Mouse (Mus musculus) layer of hippocampus, adult 2 months (tissue): ENCODE measurements at regions not wholly inside any gene's neighbourhood (a gene's known extent, or its start where the extent isn't known, plus 50 kb on each side); places are given as distances from the start of the nearest gene placed in this dataset.

ENCODE experiments used
- DNase-seq, 2 experiments: peaks; one replicate each; pipeline ENCODE4 v3.0.0; 2022; ENCODE audit warnings: low spot score in 2 of 2
- H3K27ac ChIP-seq: fragments of 200-600 bp; 2 replicates; pipeline ENCODE4 v1.8.1; 2022
- H3K4me3 ChIP-seq: fragments of 200-600 bp; 2 replicates; pipeline ENCODE4 v1.8.1; 2022; ENCODE audit warnings: mild to moderate bottlenecking
- CTCF ChIP-seq: fragments of 200-600 bp; conservative IDR thresholded peaks from 2 replicates; pipeline ENCODE4 v1.8.1; 2022; ENCODE audit warnings: antibody characterized with exemption, mild to moderate bottlenecking, moderate library complexity

- DNase-seq = no peak
- Histone ChIP-seq H3K4me3 (no peak overlapping the region), H3K27ac (no peak overlapping the region)
- TF ChIP-seq CTCF = no peak
These were observed 150.1 kb upstream of the Jarid2 start for GRCm38 (mm10) chr13:44579215-44579614.

- no peak for DNase-seq
- H3K27ac ChIP-seq = no peak overlapping the region
- no peak for TF ChIP-seq CTCF
- no peak overlapping the region for H3K4me3 ChIP-seq
These were observed 149.0 kb upstream of the Jarid2 start for GRCm38 (mm10) chr13:44580156-44580736.

GRCm38 (mm10) chr13:44580767-44581166 is 148.5 kb upstream of the Jarid2 start:
- H3K4me3 ChIP-seq = no peak overlapping the region
- no peak for TF ChIP-seq CTCF
- H3K27ac ChIP-seq = no peak overlapping the region
- DNase-seq = no peak

- Histone ChIP-seq H3K4me3 (no peak overlapping the region), H3K27ac (no peak overlapping the region)
- TF ChIP-seq CTCF = no peak
- no peak for DNase-seq
These were observed 147.1 kb upstream of the Jarid2 start for GRCm38 (mm10) chr13:44581947-44582766.

GRCm38 (mm10) chr13:44582767-44583085 is 146.5 kb upstream of the Jarid2 start:
- Histone ChIP-seq H3K4me3 (no peak overlapping the region), H3K27ac (no peak overlapping the region)
- no peak for DNase-seq
- no peak for TF ChIP-seq CTCF

- DNase-seq = no peak
- no peak for TF ChIP-seq CTCF
- Histone ChIP-seq H3K4me3 (no peak overlapping the region), H3K27ac (no peak overlapping the region)
These were observed 145.7 kb upstream of the Jarid2 start for GRCm38 (mm10) chr13:44583614-44584013.

- no peak for DNase-seq
These were observed 145.1 kb upstream of the Jarid2 start for GRCm38 (mm10) chr13:44584151-44584550.

GRCm38 (mm10) chr13:44584551-44584950 is 144.7 kb upstream of the Jarid2 start:
- TF ChIP-seq CTCF = no peak
- no peak for DNase-seq
- Histone ChIP-seq H3K4me3 (no peak overlapping the region), H3K27ac (no peak overlapping the region)

More at GRCm38 (mm10) chr13:44584151-44584550, 145.1 kb upstream of the Jarid2 start:
- H3K27ac ChIP-seq = no peak overlapping the region
- H3K4me3 ChIP-seq = no peak overlapping the region
- TF ChIP-seq CTCF = no peak

GRCm38 (mm10) chr13:44587846-44588245 is 141.4 kb upstream of the Jarid2 start:
- no peak overlapping the region for H3K4me3 ChIP-seq
- H3K27ac ChIP-seq = no peak overlapping the region
- no peak for TF ChIP-seq CTCF
- no peak for DNase-seq

GRCm38 (mm10) chr13:44594645-44595044 is 134.6 kb upstream of the Jarid2 start:
- no peak for DNase-seq
- no peak overlapping the region for H3K27ac ChIP-seq
- no peak overlapping the region for H3K4me3 ChIP-seq
- no peak for TF ChIP-seq CTCF

GRCm38 (mm10) chr13:44597666-44598065 is 131.6 kb upstream of the Jarid2 start:
- no peak for DNase-seq
- Histone ChIP-seq H3K4me3 (no peak overlapping the region), H3K27ac (no peak overlapping the region)
- no peak for TF ChIP-seq CTCF

- no peak for DNase-seq
- Histone ChIP-seq H3K4me3 (no peak overlapping the region), H3K27ac (no peak overlapping the region)
- no peak for TF ChIP-seq CTCF
These were observed 128.2 kb upstream of the Jarid2 start for GRCm38 (mm10) chr13:44601024-44601423.

- no peak for TF ChIP-seq CTCF
- no peak for DNase-seq
- Histone ChIP-seq H3K27ac (no peak overlapping the region), H3K4me3 (no peak overlapping the region)
These were observed 126.6 kb upstream of the Jarid2 start for GRCm38 (mm10) chr13:44602658-44603057.
